Mouse (Mus musculus) adrenal gland, postnatal 36 days (tissue): ENCODE measurements at regions not wholly inside any gene's neighbourhood (a gene's known extent, or its start where the extent isn't known, plus 50 kb on each side); places are given as distances from the start of the nearest gene placed in this dataset.
"Not testable (repeated sequence)": the region's sequence is repeated elsewhere in the genome, so short reads cannot be mapped to it uniquely, and the experiment has no call there.

Experiments
- DNase-seq, 2 experiments: peaks; one replicate each; pipeline ENCODE4 v3.0.0; 2021; ENCODE audit warnings: mixed read lengths in 1 of 2

GRCm38 (mm10) chr10:117461261-117461660, 81.4 kb upstream of the Cpsf6 start:
- no peak for DNase-seq

DNA sequence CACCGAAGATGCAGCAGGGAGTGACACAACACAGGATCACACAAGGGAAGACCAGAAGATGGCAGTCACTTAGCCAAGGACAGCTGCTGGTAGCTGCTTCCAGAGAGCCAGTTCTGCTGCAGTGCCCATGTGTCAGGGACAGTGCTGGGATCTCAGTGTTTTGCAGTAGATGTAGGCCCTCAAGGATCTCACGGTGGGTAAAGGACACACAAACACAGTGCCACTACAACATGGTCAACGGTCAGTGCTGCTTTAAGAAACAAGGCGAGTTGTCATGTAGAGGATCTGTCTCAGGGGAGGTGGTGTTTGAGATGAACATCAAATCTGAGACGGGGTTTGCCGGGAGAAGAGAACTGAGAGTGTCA, 80.5 kb upstream of the Cpsf6 start:
- no peak for DNase-seq

DNA sequence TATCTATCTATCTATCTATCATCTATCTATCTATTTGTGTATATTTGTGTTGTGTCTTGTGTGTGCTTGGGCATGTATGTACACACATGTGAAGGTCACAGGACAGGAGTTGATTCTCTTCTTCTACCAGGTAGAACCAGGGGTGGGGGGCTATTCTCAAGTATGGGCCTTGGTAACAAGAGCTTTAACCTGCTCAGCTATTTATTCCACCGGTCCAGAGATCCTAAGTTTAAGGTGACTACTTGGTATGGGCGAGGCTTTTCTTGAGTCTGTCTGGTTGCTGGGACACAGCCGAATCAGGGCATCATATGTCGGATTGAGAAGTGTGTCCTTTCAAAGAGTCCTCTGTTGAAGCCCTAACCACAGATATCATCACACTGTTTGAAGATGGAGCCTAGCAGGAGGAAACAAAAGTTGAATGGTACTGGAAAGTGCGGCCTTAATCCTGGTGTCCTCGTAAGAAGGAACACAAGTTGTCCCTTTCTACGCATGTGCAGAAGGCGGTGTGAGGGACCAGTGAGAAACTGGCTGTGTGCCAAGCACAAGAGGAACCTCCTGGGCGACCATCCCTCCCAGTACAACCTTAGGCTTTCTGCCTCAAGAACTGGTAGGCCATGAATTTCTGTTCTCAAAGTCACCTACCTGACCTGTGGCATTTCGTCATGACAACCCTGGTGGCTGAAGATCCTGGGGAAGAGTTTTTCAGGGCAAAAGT, 80.0 kb upstream of the Cpsf6 start:
- DNase-seq: no peak

- DNase-seq: no peak
These were observed 79.2 kb upstream of the Cpsf6 start for GRCm38 (mm10) chr10:117459041-117459475.

- DNase-seq: no peak
These were observed 78.6 kb upstream of the Cpsf6 start for GRCm38 (mm10) chr10:117458271-117459040.

DNA sequence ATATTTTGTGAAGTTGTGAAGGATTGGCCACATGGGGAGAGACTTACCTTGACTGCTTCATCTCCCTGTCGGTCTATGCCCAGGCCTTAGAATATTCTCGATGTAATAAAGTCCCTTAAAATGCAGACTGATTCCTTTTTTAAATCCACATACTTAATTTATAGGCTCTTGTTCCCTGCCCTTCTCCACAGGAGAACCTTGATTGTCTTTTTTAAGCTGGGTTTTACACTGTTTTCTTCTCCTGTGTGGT, 77.8 kb upstream of the Cpsf6 start:
- DNase-seq: no peak

DNA sequence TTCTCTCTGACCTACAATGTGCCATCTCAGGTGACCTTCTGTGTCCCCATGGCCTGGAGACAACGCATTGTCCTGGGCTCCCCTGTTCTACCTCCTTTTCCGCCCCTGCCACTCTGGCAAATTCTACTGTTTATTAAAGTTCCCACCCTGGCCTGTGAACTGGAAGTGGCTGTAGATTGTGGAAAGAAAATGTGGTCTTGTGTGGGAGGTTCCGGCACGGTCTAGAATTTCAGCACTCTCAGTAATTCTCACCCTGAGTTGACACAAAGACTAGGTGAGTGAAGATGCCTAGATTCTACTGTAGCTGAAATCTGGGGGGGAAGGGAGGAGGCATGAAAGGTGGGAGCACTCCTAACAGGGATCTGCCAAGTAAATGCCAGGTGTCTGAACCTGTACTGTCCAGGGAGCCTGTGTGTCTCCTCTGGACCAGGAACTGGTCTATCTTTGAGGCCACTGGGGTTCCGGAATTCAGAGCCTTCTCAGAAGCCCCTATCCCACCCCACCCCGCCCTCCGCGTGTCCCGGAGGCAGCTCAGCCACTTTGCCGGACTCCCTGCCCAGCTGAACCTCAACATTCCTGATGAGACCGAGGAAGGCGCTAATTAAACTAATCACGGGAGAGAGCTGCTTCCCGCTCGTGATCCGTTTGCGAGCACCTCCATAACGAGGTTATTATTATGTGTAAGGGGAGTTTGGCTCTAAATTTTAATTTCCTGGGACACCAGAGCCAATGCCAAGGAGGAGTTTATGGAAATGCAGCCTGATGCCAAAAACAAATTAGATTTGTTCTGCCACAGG, 77.3 kb upstream of the Cpsf6 start:
- DNase-seq: no peak

DNA sequence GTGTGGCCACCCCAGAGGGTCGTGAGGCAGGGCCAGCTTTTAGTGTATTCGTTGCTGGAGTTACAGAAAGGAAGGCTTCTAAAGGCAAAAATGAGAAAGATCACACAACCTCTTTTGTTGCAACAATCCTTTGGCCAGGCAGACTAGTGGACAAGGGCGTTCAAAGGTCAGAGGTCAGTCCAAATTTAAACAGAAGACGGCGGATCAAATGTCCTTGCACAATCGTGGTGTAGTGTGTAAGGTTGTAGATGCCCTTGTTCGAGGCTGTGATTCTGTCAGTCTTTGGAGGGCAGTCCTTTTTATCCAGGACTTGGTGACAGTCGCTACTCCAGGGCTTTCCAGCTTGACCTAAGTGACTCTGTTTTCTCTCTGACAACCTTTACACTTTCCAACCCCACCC, 76.6 kb upstream of the Cpsf6 start:
- DNase-seq: no peak

DNA sequence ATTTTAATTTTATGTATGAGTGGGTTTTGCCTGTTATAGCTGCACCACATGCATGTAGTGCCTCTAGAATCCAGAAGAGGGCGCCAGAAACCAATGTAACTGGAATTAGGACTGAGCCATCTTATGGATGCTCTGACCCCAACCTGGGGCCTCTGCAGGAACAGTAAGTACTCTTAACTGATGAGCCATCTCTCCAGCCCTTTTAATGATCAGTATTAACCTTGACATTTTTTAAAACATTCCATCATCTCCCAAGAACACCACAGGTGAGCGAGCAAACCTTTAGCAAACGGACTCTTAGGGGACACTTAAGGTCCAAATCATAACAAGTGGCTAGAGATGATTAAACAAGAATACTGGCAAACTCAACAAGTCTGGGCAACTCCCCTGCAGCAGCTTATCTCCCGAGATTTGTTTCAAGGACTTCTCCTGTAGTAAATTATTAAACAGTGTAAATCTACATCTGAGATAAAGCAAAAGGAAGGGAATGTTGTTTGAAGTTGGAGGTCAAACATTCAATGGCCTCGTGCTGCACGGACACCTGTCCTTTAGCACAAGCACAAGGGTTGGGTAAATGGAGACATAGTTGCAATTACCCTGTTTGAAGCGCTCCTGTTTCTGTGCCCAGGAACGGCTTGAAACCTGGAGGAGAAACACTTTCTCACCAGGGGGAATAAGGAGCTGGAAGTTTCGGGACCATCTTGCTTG, 75.9 kb upstream of the Cpsf6 start:
- peak; percentile 67 to 78 for DNase-seq

DNA sequence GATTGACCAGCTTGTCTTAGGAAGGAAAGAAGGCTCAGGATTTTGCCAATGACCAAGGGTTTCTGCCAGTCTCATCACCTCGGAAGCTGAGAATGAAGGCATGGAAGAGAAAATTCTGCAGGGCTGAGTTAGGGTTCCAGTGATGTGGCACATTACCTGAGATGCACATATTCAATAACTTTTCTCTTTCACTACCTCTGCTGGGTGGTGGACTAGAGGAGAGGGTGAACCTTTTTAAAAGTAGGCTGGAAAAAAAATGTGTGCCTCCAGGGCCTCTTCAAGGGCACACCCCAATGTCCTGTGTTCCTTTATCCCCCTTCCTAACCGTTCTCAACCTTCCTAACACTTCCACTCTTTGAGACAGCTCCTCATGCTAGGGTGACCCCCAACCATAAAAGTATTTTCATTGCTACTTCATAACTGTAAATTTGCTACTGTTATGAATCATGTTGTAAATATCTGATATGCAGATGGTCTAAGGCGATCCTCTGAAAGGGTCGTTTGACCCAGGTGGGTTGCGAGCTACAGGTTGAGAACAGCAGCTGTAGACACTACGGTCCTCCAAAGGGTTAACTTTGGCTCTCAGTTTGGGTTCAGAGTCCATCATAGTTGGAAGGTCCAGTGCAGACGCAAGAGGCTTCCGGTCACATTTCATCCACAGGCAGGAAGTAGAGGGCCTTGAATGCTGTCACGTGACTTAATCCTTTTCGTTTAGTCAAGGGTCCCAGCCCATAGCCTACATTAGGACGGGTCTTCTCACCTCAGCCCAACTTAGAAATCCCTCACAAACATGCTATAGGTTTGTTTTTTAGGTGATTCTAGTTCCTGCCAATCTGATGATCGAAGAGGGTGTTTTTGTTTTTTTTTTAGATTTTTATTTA, 75.1 kb upstream of the Cpsf6 start:
- no peak for DNase-seq

- no peak for DNase-seq
These were observed 74.3 kb upstream of the Cpsf6 start for GRCm38 (mm10) chr10:117454171-117454500.

- DNase-seq: no peak
These were observed 73.8 kb upstream of the Cpsf6 start for GRCm38 (mm10) chr10:117453406-117454170.

GRCm38 (mm10) chr10:117452190-117452950, 72.6 kb upstream of the Cpsf6 start:
- DNase-seq: peak; percentile 35 to 59

- no peak for DNase-seq
These were observed 71.8 kb upstream of the Cpsf6 start for GRCm38 (mm10) chr10:117451396-117452185.

GRCm38 (mm10) chr10:117450631-117451030, 70.8 kb upstream of the Cpsf6 start:
- DNase-seq: no peak

DNA sequence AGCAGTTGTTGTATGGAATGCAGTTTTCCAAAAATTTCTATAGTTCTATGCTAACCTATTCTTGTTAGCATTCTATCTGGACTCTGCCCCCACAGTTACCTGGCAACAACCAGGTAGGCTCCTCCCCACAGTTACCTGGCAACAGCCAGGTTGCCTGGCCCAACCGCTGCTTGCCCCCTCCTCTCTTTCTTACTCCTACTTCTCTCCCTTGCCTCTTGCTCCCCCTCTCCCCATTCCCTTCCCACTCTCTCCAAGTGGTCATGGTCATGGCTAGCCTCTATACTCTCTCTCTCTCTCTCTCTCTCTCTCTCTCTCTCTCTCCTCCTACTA, 70.4 kb upstream of the Cpsf6 start:
- DNase-seq: no peak

GRCm38 (mm10) chr10:117449416-117450239, 69.8 kb upstream of the Cpsf6 start:
- DNase-seq: no peak

DNA sequence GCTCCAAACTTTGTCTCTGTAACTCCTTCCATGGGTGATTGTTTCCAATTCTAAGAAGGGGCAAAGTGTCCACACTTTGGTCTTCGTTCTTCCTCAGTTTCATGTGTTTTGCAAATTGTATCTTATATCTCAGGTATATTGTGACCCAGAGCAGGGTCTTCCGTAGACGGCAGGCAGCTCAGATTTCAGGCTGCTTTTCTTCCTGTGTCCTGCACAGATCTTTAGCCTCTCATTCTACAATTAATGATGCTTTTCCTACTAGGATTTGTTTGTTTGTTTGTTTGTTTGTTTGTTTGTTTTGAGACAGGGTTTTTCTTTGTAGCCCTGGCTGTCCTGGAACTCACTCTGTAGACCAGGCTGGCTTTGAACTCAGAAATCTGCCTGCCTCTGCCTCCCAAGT, 69.0 kb upstream of the Cpsf6 start:
- not testable (repeated sequence) for DNase-seq

DNA sequence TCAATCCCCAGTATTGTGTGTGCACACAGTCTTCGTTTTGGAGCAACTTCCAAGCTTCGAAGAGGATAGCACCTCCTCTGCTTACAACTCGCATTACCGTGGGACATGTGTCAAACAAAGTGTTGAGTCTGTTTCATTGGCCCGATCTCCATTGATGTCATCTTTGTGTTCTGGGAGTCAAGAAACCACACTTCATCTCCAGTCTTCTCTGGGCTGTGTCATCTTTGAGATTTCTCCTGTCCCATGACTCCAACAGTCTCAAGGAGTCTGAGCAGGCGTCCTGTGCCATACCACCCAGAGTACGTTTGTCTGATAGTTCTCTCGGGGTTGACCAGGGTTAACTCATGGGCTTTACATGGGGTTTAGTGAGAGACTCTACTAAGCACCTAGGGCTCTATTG, 67.8 kb upstream of the Cpsf6 start:
- no peak for DNase-seq
